Mouse (Mus musculus): ENCODE measurements around the gene Nme7. TPM values are rescaled to one million over a fixed set of nuclear protein-coding genes. Genes with fewer than 3 reads are reported as not detected.

Gene Nme7
- total and polyA plus RNA-seq, 3 experiments: 23.5 to 33.2 (median 25.3) TPM

- H3K9me3 ChIP-seq (replicated peaks; ENCODE audit: low read length): no peaks in the 10 kb centered on the region
- dilution Hi-C loops (cut with MboI; ENCODE audit: extremely low pct_ligation_motif_present, extremely low pct_unique_long_range_greater_than_20kb, low sequenced_read_pairs): no loop called here
- in situ Hi-C loops (cut with MboI; ENCODE audit: low pct_ligation_motif_present, low pct_unique_long_range_greater_than_20kb, low sequenced_read_pairs): no loop called here
- no peaks in the 10 kb centered on the region for H3K4me1 ChIP-seq (ENCODE audit: control insufficient read depth in 1 of 2, insufficient read depth in 2 of 2)
- H3K9ac ChIP-seq (ENCODE audit: insufficient read depth, low read depth): no peak overlapping the region
- no peak overlapping the region for H3K4me2 ChIP-seq (ENCODE audit: insufficient read depth, low read depth, poor library complexity, severe bottlenecking)
- no peak overlapping the region for H3K27ac ChIP-seq (ENCODE audit: insufficient read depth, low read depth)
- H3K79me2 ChIP-seq (replicated peaks; ENCODE audit: control insufficient read depth, extremely low read depth, insufficient read depth, poor library complexity, severe bottlenecking): no peaks in the 10 kb centered on the region
- DNase-seq (ENCODE audit: extremely low read depth): no peak
- no peak for TF ChIP-seq ELF1 (IDR thresholded peaks at IDR 0.05; ENCODE audit: low read depth, low read length)
- no peak for TF ChIP-seq MXI1 (IDR thresholded peaks at IDR 0.05; ENCODE audit: low read depth, low read length)
- TF ChIP-seq MEF2A (IDR thresholded peaks at IDR 0.05; ENCODE audit: borderline replicate concordance, low read depth, low read length): no peak
- no peak for TF ChIP-seq USF2 (conservative IDR thresholded peaks at IDR 0.05; ENCODE audit: low read depth, low read length)
- no peak for TF ChIP-seq MAFK (IDR thresholded peaks at IDR 0.05; ENCODE audit: insufficient replicate concordance, low read length)
- no peak for TF ChIP-seq IRF4 (IDR thresholded peaks at IDR 0.05; ENCODE audit: low read depth, low read length)
- TF ChIP-seq JUND (conservative IDR thresholded peaks at IDR 0.05; ENCODE audit: low read depth, low read length): no peak
- TF ChIP-seq TCF12 (IDR thresholded peaks at IDR 0.05; ENCODE audit: low read depth, low read length): no peak
- no peak for TF ChIP-seq MYC (IDR thresholded peaks at IDR 0.05; ENCODE audit: low read depth, low read length)
- TF ChIP-seq SIN3A (IDR thresholded peaks at IDR 0.05; ENCODE audit: low read length): no peak
- no peak for TF ChIP-seq JUN (IDR thresholded peaks at IDR 0.05; ENCODE audit: insufficient read depth, low read depth, low read length)
- TF ChIP-seq ZNF384 (IDR thresholded peaks at IDR 0.05; ENCODE audit: low read depth, low read length): no peak
- TF ChIP-seq EP300 (IDR thresholded peaks at IDR 0.05; ENCODE audit: low read length): no peak
- no peak for TF ChIP-seq NRF1 (IDR thresholded peaks at IDR 0.05; ENCODE audit: low read depth, low read length)
- TF ChIP-seq ZMIZ1 (IDR thresholded peaks at IDR 0.05; ENCODE audit: low read depth, low read length): no peak
- no peak for TF ChIP-seq SMC3 (IDR thresholded peaks at IDR 0.05; ENCODE audit: low read depth, low read length)
- TF ChIP-seq CHD1 (IDR thresholded peaks at IDR 0.05; ENCODE audit: low read depth, low read length): no peak
- no peak for TF ChIP-seq KAT2A (IDR thresholded peaks at IDR 0.05; ENCODE audit: insufficient replicate concordance, low read length)
- peaks cover 7 to 41% of the 10 kb centered on the region in 2 experiments for H3K36me3 ChIP-seq (replicated peaks in 1 of 2; ENCODE audit: control insufficient read depth in 1 of 2, insufficient read depth in 1 of 2, low read length in 1 of 2)
- H3K4me3 ChIP-seq (replicated peaks in 1 of 3; ENCODE audit: low read depth in 2 of 3, low read length in 2 of 3, poor library complexity in 1 of 3): no peak overlapping the region
- no peaks in the 10 kb centered on the region for H3K27me3 ChIP-seq (replicated peaks)
Measured at GRCm38 (mm10) chr1:164284007-164284406, 19.9 kb upstream of the Nme7 start.

DNA sequence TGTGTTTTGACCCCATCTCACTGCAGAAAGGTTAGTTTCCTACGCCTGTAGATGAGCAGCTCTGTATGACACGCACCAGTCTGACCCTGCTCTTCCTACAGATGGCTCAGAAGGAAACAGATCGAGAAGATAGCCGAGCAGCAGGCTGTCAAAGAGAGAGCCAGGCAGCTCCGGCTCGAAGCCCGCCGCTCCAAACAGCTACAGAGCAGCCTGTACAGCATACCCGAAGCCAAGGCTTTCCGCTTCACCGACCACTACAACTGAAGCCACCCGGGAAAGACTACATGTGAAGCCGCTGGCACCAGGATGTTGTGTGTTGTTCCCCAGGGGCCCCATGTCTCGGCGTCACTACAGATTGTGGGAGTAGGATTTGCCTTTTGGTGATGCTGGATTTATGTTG, 16.5 kb upstream of the Nme7 start:
- no peak overlapping the region for H3K9ac ChIP-seq (ENCODE audit: insufficient read depth, low read depth)
- H3K4me2 ChIP-seq (ENCODE audit: insufficient read depth, low read depth, poor library complexity, severe bottlenecking): no peak overlapping the region
- in situ Hi-C loops (cut with MboI; ENCODE audit: low pct_ligation_motif_present, low pct_unique_long_range_greater_than_20kb, low sequenced_read_pairs): no loop called here
- H3K4me1 ChIP-seq (ENCODE audit: control insufficient read depth in 1 of 2, insufficient read depth in 2 of 2): no peaks in the 10 kb centered on the region
- TF ChIP-seq BHLHE40 (IDR thresholded peaks at IDR 0.05; ENCODE audit: low read depth, low read length) (no peak), ZKSCAN1 (IDR thresholded peaks at IDR 0.05; ENCODE audit: borderline replicate concordance, low read depth, low read length) (no peak), E2F4 (IDR thresholded peaks at IDR 0.05; ENCODE audit: insufficient replicate concordance, low read depth, low read length) (no peak), SIN3A (IDR thresholded peaks at IDR 0.05; ENCODE audit: low read length) (no peak), MAZ (IDR thresholded peaks at IDR 0.05; ENCODE audit: low read depth, low read length) (no peak), EP300 (IDR thresholded peaks at IDR 0.05; ENCODE audit: low read length) (no peak), ZMIZ1 (IDR thresholded peaks at IDR 0.05; ENCODE audit: low read depth, low read length) (no peak), CHD2 (IDR thresholded peaks at IDR 0.05; ENCODE audit: low read length) (no peak), ZNF384 (IDR thresholded peaks at IDR 0.05; ENCODE audit: low read depth, low read length) (no peak), NELFE (IDR thresholded peaks at IDR 0.05; ENCODE audit: low read depth, low read length) (no peak), NRF1 (IDR thresholded peaks at IDR 0.05; ENCODE audit: low read depth, low read length) (no peak), CHD1 (IDR thresholded peaks at IDR 0.05; ENCODE audit: low read depth, low read length) (no peak)
- H3K27me3 ChIP-seq (replicated peaks): no peaks in the 10 kb centered on the region
- H3K27ac ChIP-seq (ENCODE audit: insufficient read depth, low read depth): no peak overlapping the region
- no peaks in the 10 kb centered on the region for H3K79me2 ChIP-seq (replicated peaks; ENCODE audit: control insufficient read depth, extremely low read depth, insufficient read depth, poor library complexity, severe bottlenecking)
- H3K4me3 ChIP-seq (replicated peaks in 1 of 3; ENCODE audit: low read depth in 2 of 3, low read length in 2 of 3, poor library complexity in 1 of 3): no peak overlapping the region
- H3K9me3 ChIP-seq (replicated peaks; ENCODE audit: low read length): no peaks in the 10 kb centered on the region
- DNase-seq (ENCODE audit: extremely low read depth): no peak
- dilution Hi-C loops (cut with MboI; ENCODE audit: extremely low pct_ligation_motif_present, extremely low pct_unique_long_range_greater_than_20kb, low sequenced_read_pairs): no loop called here
- H3K36me3 ChIP-seq (replicated peaks in 1 of 2; ENCODE audit: control insufficient read depth in 1 of 2, insufficient read depth in 1 of 2, low read length in 1 of 2): peaks cover 17 to 50% of the 10 kb centered on the region in 2 experiments

Measured in CH12.LX (cell line).